Mouse (Mus musculus) intestine, embryonic 14.5 days (tissue): ENCODE measurements around the gene Arhgef40. TPM values are rescaled to one million over a fixed set of nuclear protein-coding genes. Genes with fewer than 3 reads are reported as not detected.

Source experiments
- ATAC-seq: fragments of 200-750 bp; cut with Nextera tagmentation; replicated peaks from 2 replicates; pipeline ENCODE4 v1.8.0; 2017; ENCODE audit warnings: low read depth, moderate number of reproducible peaks, moderate TSS enrichment, moderate library complexity; ENCODE audit not compliant: low FRiP score, low TSS enrichment
- DNase-seq: peaks from one replicate; pipeline ENCODE4 v3.0.0-alpha.2; 2018; ENCODE audit warnings: low spot score
- H3K27ac ChIP-seq: fragments of 300-500 bp; sonication (generic); 2 replicates; pipeline ENCODE4 v1.5.1; 2014; ENCODE audit warnings: low read depth, mild to moderate bottlenecking, control low read depth
- H3K27me3 ChIP-seq: fragments of 300-500 bp; sonication (generic); replicated peaks from 2 replicates; pipeline ENCODE4 v1.6.1; 2014; ENCODE audit warnings: low read length, control low read depth; ENCODE audit not compliant: control insufficient read depth, insufficient read depth
- H3K36me3 ChIP-seq: fragments of 300-500 bp; sonication (generic); 2 replicates; pipeline ENCODE4 v1.6.1; 2014; ENCODE audit warnings: low read length, control low read depth; ENCODE audit not compliant: control insufficient read depth, insufficient read depth
- H3K4me1 ChIP-seq: fragments of 300-500 bp; sonication (generic); replicated peaks from 2 replicates; pipeline ENCODE4 v1.6.1; 2014; ENCODE audit warnings: low read length, control low read depth, mixed read lengths; ENCODE audit not compliant: control insufficient read depth, insufficient read depth
- H3K4me2 ChIP-seq: fragments of 300-500 bp; sonication (generic); 2 replicates; pipeline ENCODE4 v1.6.1; 2014; ENCODE audit warnings: low read length
- H3K4me3 ChIP-seq: fragments of 300-500 bp; sonication (generic); 2 replicates; pipeline ENCODE4 v1.5.1; 2014; ENCODE audit warnings: low read depth, low read length, control low read depth, mixed read lengths
- H3K9ac ChIP-seq: fragments of 300-500 bp; sonication (generic); 2 replicates; pipeline ENCODE4 v1.6.1; 2014; ENCODE audit warnings: mild to moderate bottlenecking, low read length
- H3K9me3 ChIP-seq: fragments of 300-500 bp; sonication (generic); 2 replicates; pipeline ENCODE4 v1.6.1; 2016; ENCODE audit warnings: low read length, control low read depth; ENCODE audit not compliant: control insufficient read depth
- WGBS: fragments of 180-500 bp; shearing (Covaris S2); extraction: QIAGEN DNeasy Blood & Tissue Kit; methylation state at CpG from one replicate; pipeline ENCODE4 v1.1.7; 2014; 5-methylcytosine and 5-hydroxymethylcytosine counted together
- polyA plus RNA-seq: library from polyadenylated mRNA; unstranded; fragments of >200 nt; fragmentation: Nextera tagmentation; extraction: Ambion mirVana; gene quantifications from 2 replicates; pipeline ENCODE4 v1.2.1, GENCODE M21; 2014

The Arhgef40 gene
- 80.8 and 86.3 TPM in 2 replicates for polyA plus RNA-seq

DNA sequence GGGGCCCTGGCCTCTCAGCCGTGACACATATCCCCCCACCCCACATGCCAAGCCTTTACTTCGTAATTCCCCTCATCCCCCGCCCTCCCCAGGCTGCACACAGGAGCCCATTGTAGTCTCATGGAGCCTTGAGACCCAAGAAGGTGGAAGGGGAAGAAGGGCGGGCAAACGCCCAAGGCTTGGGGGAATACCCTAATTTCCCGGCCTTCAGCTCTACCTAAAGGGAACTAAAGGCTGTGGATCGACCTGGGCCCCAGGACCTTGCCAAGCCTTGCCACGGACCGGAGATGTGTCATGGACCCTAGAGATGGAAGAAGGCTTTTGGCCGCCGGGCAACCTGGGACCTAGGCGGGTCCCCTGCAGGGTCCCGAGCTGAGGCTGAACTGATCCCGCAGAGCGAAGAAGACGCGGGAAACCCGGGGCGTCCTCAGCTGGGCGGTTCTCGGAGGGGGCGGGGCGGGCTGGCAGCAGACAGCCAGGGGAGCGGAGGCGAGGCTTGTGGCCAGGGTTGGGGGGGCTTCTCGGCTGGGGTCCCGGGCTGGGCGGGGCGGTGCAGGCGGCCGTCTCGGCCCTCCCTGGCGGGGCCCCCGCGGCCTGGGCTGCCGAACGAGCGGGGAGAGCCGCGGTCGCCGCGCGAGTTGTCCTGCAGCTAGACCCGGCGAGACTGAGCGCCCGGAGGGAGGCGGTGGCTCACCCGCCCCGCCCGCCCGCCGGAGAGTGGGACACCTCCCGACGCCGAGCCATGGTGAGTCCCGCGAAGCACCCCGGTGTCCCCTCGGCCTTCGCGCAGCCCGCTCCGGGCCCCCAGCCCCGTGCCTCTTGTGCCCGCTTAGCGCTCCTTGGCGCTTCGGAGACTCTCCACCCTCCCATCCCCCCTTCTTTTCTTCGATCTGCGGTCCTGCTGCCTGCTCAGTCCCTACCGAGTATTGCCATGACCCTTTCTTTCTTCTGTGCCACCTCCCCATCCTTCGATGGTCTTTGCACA lies at the start of gene Arhgef40:
Gene Arhgef40 (plus strand): TSS at position 473 of the 985 bp plus-strand sequence.
- Histone ChIP-seq H3K9ac (peak within 1 kb of the TSS; percentile 85), H3K36me3 (peaks cover 24% of the 10 kb centered on the region), H3K4me2 (peak within 1 kb of the TSS; percentile 80), H3K9me3 (no peaks in the 10 kb centered on the region), H3K27me3 (no peaks in the 10 kb centered on the region), H3K27ac (peak within 1 kb of the TSS; percentile 97), H3K4me3 (peak within 1 kb of the TSS; percentile 70), H3K4me1 (peaks cover 15% of the 10 kb centered on the region; the same call in 1 of the 2 replicates)
- peak; percentile 86 for DNase-seq
- under 1% methylated on average over 40 of the region's 74 CpGs for WGBS
- peak; percentile 86 for ATAC-seq

DNA sequence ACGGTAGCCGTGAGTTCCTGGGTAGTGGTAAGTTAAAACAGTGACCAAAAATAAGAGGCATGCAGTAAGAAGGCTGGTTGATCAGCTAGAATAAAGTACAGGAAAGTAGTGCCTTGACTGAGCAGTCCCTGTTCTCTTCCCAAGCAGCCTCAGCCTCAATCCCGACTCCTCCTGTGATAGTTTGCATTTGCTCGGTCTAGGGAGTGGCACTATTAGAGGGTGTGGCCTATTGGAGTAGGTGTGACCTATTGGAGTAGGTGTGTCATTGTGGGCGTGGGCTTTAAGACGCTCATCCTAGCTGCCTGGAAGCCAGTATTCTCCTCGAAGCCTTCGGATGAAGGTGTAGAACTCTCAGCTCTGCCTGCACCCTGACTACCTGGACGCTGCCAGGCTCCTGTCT lies 45.5 kb upstream of the Arhgef40 start:
- Histone ChIP-seq H3K4me3 (no peak overlapping the region), H3K9me3 (no peaks in the 10 kb centered on the region), H3K4me1 (peaks cover 4% of the 10 kb centered on the region; the same call in 1 of the 2 replicates), H3K4me2 (no peak overlapping the region), H3K27ac (no peak overlapping the region), H3K9ac (no peak overlapping the region), H3K27me3 (no peaks in the 10 kb centered on the region), H3K36me3 (no peaks in the 10 kb centered on the region)
- WGBS = 85% methylated on average over 9 of the region's 9 CpGs
- ATAC-seq (0 out of 2 replicates have a peak, but pooled peaks have one; percentile 43), DNase-seq (no peak)

DNA sequence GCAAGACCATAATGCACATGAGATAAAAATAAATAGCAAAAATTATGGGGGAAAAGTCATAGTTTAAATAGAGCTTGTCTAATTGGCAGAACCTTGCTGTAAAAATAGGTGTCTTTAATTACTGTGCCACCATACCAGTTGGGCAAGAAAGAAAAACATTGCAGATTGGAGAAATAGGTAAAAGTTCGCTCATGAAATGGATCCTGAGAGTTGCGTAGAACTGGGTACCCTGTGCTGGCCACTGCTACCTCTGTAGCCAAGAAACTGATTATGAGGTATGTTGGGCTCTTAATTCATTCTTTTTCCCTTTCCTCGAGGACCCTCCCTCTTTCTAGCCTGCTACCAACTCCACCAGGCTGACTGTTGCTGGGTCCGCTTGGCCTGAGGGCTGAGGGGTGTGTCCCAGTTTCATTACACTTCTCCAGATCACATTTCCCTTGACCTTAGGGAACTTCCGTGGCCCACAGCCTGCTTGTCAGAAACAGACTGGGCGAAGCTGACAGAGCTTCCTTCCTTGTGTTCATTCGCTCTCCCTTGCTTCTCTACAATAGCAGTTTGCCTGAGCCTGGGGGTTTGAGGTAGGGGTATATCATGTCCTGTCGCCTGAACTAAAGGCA lies 43.5 kb upstream of the Arhgef40 start:
- Histone ChIP-seq H3K4me1 (peaks cover 4% of the 10 kb centered on the region; the same call in 1 of the 2 replicates), H3K27me3 (no peaks in the 10 kb centered on the region), H3K4me2 (no peak overlapping the region), H3K27ac (no peak overlapping the region), H3K4me3 (no peak overlapping the region), H3K36me3 (no peaks in the 10 kb centered on the region), H3K9me3 (no peaks in the 10 kb centered on the region), H3K9ac (no peak overlapping the region)
- 38% methylated on average over 8 of the region's 8 CpGs for WGBS
- no peak for DNase-seq
- no peak for ATAC-seq

DNA sequence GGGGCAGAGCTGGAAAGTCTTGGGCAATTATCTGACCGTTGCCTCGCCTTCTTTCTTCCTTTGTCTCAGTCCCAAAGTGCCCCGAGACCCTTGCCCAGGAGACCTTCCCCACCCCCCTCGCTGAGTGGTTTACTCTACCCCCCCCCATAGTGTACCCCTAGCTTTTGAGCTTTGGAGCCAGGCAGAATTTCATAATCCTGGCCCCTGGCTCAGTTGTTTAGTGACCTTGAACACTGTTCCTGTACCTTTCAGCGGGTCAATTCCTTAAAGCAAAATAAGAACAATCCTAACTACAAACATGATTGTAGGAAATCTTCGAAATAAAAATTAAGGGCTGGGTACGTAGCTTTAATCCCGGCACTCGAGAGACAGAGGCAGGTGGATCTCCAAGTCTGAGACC lies 42.9 kb upstream of the Arhgef40 start:
- ATAC-seq = no peak
- H3K27ac ChIP-seq = no peak overlapping the region
- no peak overlapping the region for H3K4me3 ChIP-seq
- H3K27me3 ChIP-seq = no peaks in the 10 kb centered on the region
- 71% methylated on average over 9 of the region's 9 CpGs for WGBS
- peaks cover 4% of the 10 kb centered on the region; the same call in 1 of the 2 replicates for H3K4me1 ChIP-seq
- H3K4me2 ChIP-seq = no peak overlapping the region
- H3K9me3 ChIP-seq = no peaks in the 10 kb centered on the region
- H3K9ac ChIP-seq = no peak overlapping the region
- H3K36me3 ChIP-seq = no peaks in the 10 kb centered on the region
- no peak for DNase-seq

DNA sequence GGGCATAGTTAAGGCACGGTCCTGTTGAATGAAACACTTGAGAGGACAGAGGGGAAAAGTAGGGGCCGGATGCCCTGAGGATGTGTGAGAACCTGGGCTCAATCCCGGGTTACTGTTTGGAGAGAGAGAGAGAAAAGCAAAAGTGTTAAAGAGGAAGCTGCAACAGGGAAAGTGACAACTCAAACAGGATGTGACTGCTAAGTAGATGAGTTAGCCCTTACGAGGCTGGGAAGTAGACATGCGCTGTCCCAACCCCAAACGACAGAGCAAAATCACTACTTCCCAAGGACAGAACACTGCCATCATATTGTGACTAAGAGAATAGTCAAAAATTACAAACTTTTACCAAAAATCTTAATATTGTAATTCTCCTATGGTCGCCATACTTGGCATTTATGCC lies 42.3 kb upstream of the Arhgef40 start:
- H3K27me3 ChIP-seq = no peaks in the 10 kb centered on the region
- no peak for DNase-seq
- peaks cover 4% of the 10 kb centered on the region; the same call in 1 of the 2 replicates for H3K4me1 ChIP-seq
- H3K9ac ChIP-seq = no peak overlapping the region
- no peak overlapping the region for H3K4me3 ChIP-seq
- no peak overlapping the region for H3K4me2 ChIP-seq
- ATAC-seq = no peak
- 54% methylated on average over 7 of the region's 7 CpGs for WGBS
- no peak overlapping the region for H3K27ac ChIP-seq
- no peaks in the 10 kb centered on the region for H3K36me3 ChIP-seq
- H3K9me3 ChIP-seq = no peaks in the 10 kb centered on the region

DNA sequence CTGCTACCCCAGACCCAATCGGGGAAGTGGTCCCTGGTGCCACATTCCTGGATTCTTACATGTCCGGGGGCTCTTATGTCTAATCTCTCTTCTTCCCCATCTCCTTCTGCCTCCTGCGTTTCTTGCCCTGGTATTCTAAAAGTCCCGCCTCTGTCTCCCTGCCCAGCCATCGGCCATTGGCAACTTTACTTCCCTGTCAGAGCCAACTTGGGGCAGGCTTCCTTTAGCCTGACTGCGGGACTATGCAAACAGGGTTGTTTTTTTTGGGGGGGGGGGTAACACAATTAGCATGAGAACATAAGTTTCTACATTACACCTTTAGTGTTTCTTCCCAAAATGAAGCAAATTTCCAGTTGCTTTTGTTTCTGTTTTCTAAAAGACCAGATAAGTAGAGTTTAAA lies 41.2 kb upstream of the Arhgef40 start:
- no peak overlapping the region for H3K4me3 ChIP-seq
- H3K4me2 ChIP-seq = no peak overlapping the region
- 76% methylated on average over 6 of the region's 6 CpGs for WGBS
- no peaks in the 10 kb centered on the region for H3K36me3 ChIP-seq
- H3K27me3 ChIP-seq = no peaks in the 10 kb centered on the region
- ATAC-seq (no peak), DNase-seq (no peak)
- peaks cover 4% of the 10 kb centered on the region; the same call in 1 of the 2 replicates for H3K4me1 ChIP-seq
- H3K9me3 ChIP-seq = no peaks in the 10 kb centered on the region
- H3K27ac ChIP-seq = no peak overlapping the region
- no peak overlapping the region for H3K9ac ChIP-seq

DNA sequence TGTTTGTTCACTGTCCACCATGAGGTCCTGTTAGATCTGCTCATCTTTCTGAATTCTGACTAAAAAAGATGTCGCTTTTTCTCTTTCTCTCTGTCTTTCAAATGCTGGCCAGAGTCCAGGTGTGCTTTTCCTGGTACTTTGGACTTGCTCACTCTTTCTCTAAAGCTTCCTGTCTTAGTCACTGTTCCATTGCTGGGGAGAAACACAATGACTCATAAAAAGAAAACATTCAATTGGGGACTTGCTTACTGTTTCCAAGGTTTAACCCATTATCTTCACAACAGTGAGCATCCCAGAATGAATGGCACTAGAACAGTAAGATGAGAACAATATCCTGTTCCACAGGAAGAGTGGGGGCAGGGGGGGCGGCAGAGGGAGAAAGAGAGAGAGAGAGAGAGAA lies 24.2 kb upstream of the Arhgef40 start:
- WGBS = 91% methylated on average over 2 of the region's 2 CpGs
- no peak for ATAC-seq

DNA sequence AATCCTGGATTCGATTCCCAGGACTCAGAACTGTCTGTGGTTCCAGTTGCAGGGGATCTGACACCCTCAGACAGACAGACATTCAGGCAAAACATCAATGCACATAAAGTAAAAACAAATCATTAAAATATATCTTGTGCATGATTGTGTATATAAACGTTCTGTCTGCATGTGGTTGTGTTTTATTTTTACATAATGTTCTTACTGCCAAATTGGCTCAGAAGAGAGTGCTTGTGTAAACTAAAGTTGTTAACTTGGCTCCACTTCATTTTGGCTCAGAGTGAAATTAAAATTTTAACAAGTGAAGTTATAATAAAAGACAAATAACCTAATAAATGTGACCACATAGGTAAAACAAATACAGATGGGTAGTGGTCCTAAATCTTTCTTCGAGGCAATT lies 17.1 kb upstream of the Arhgef40 start:
- H3K4me1 ChIP-seq = no peaks in the 10 kb centered on the region
- no peaks in the 10 kb centered on the region for H3K9me3 ChIP-seq
- H3K4me3 ChIP-seq = no peak overlapping the region
- H3K9ac ChIP-seq = no peak overlapping the region
- H3K27ac ChIP-seq = no peak overlapping the region
- no peak for DNase-seq
- ATAC-seq = no peak
- no peaks in the 10 kb centered on the region for H3K36me3 ChIP-seq
- no peak overlapping the region for H3K4me2 ChIP-seq
- H3K27me3 ChIP-seq = no peaks in the 10 kb centered on the region
- 64% methylated on average over 3 of the region's 3 CpGs for WGBS

More for the DNA sequence above, 24.2 kb upstream of the Arhgef40 start:
- DNase-seq = no peak
- Histone ChIP-seq H3K9ac (no peak overlapping the region), H3K27me3 (no peaks in the 10 kb centered on the region), H3K27ac (no peak overlapping the region), H3K36me3 (no peaks in the 10 kb centered on the region), H3K4me3 (no peak overlapping the region), H3K4me1 (no peaks in the 10 kb centered on the region), H3K9me3 (no peaks in the 10 kb centered on the region), H3K4me2 (no peak overlapping the region)
